Mouse (Mus musculus) heart, embryonic 10.5 days (tissue): ENCODE measurements around the gene Crot. TPM values are rescaled to one million over a fixed set of nuclear protein-coding genes. Genes with fewer than 3 reads are reported as not detected.
"Not testable (repeated sequence)": the region's sequence is repeated elsewhere in the genome, so short reads cannot be mapped to it uniquely, and the experiment has no call there.

Experiments
- DNase-seq: peaks from one replicate; pipeline ENCODE4 v3.0.0-alpha.2; 2017; ENCODE audit warnings: low spot score
- H3K27ac ChIP-seq: fragments of 300-500 bp; sonication (generic); 2 replicates; pipeline ENCODE4 v1.5.1; 2016; ENCODE audit warnings: mild to moderate bottlenecking
- H3K27me3 ChIP-seq: fragments of 300-500 bp; sonication (generic); 2 replicates; pipeline ENCODE4 v1.6.1; 2016; ENCODE audit warnings: mild to moderate bottlenecking; ENCODE audit not compliant: poor library complexity, insufficient read depth, severe bottlenecking
- H3K36me3 ChIP-seq: fragments of 300-500 bp; sonication (generic); 2 replicates; pipeline ENCODE4 v1.6.1; 2016; ENCODE audit warnings: mild to moderate bottlenecking, moderate library complexity
- H3K4me1 ChIP-seq: fragments of 300-500 bp; sonication (generic); 2 replicates; pipeline ENCODE4 v1.6.1; 2016; ENCODE audit warnings: mild to moderate bottlenecking
- H3K4me3 ChIP-seq: fragments of 300-500 bp; sonication (generic); 2 replicates; pipeline ENCODE4 v1.5.1; 2016; ENCODE audit warnings: mild to moderate bottlenecking, moderate library complexity
- H3K9me3 ChIP-seq: fragments of 300-500 bp; sonication (generic); 2 replicates; pipeline ENCODE4 v1.6.1; 2016; ENCODE audit warnings: mild to moderate bottlenecking, moderate library complexity
- WGBS: fragments of 180-500 bp; shearing (Covaris S2); methylation state at CpG from one replicate; pipeline ENCODE4 v1.1.7; 2016; 5-methylcytosine and 5-hydroxymethylcytosine counted together
- polyA plus RNA-seq: library from polyadenylated mRNA; unstranded; fragments of >200 nt; fragmentation: Nextera tagmentation; extraction: Ambion mirVana; gene quantifications from 2 replicates; pipeline ENCODE4 v1.2.1, GENCODE M21; 2016

Crot gene
- polyA plus RNA-seq, 1 experiment from 2014 or later = 36.3 TPM

DNA sequence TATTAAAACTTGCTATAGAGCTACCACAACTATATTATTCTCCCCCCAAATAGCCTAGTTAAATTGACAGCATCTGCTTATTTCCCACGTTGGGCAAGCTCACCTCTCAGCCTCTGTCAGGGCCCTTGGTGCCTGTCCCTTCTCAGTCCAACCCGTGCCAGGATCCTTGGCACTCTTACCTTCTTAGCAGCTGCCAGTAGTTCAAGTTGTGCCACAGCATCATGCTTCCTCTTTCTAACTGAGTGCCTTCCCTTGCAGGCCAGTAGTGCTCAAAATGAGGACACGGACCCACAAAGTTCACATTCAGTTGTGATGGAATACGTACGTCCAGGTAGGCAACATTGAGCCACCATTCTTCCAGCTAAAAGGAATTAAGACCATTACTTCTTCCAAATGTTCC, 9.2 kb downstream of the Crot start:
- Histone ChIP-seq H3K4me1 (no peaks in the 10 kb centered on the region), H3K36me3 (peaks cover 63% of the 10 kb centered on the region), H3K27ac (no peak overlapping the region), H3K9me3 (no peaks in the 10 kb centered on the region), H3K27me3 (no peaks in the 10 kb centered on the region), H3K4me3 (no peak overlapping the region)
- no peak for DNase-seq
- 92% methylated on average over 5 of the region's 5 CpGs for WGBS

DNA sequence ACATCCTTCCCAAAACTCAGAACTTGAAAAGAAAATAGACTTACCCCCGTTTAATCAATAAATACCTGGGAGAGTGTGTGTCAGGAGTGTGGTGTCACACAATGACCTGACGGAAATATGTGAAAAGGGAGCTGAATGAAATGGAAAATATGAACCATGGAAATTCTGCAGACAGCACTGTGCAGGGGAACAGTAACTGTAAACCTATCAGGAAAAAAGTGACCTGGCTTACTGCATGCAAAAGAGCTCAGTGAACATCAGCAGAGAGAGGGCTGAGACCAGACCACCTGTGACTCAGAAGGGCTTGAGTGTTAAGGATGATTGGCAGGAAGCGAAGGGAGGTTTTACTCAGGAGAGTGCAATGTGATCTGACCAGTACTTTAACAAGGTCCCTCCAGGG, 11.7 kb downstream of the Crot start:
- H3K9me3 ChIP-seq = no peaks in the 10 kb centered on the region
- H3K4me1 ChIP-seq = no peaks in the 10 kb centered on the region
- no peak for DNase-seq
- H3K4me3 ChIP-seq = no peak overlapping the region
- no peaks in the 10 kb centered on the region for H3K27me3 ChIP-seq
- peaks cover 60% of the 10 kb centered on the region for H3K36me3 ChIP-seq
- 82% methylated on average over 3 of the region's 3 CpGs for WGBS
- no peak overlapping the region for H3K27ac ChIP-seq

DNA sequence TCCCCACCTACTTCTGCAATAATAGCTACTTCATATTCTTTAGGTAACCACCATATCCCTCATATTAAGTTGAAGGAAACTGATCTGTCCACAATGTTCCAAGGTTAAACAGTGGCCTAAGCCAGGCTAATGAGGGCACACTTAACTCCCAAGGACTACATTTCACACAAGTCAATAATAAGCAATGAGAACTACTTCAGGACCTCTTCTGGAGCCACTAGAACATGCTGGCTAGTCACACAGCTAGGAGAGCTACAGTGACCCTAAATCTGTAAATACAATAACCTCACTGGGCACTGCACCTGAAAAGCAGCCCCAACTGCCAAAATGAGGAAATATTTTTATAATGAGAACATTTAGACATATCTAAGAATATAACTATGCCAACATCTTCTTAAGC, 22.4 kb downstream of the Crot start:
- peaks cover 45% of the 10 kb centered on the region for H3K36me3 ChIP-seq
- no peak overlapping the region for H3K27ac ChIP-seq
- no peaks in the 10 kb centered on the region for H3K9me3 ChIP-seq
- no peaks in the 10 kb centered on the region for H3K4me1 ChIP-seq
- no peak for DNase-seq
- no peaks in the 10 kb centered on the region for H3K27me3 ChIP-seq
- no peak overlapping the region for H3K4me3 ChIP-seq

DNA sequence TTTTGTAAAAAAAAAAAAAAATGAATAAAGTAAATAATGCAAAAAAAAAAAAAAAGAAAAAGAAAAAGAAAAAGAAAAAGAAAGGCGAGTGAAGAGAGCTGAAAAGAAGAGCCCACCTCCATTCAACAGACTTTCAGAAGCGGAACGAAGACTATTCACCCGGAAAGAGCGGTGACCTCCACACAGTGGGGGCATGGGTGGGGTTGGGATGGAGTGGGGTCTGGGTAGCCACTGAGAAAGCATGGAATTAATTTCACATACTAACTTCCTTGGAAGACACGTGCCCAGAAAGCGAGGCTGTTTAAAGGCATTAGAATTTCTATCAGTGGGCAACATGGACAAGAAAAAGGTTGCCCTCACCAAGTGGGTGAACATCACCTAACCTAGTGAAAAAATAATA, 24.8 kb downstream of the Crot start:
- H3K36me3 ChIP-seq = peaks cover 63% of the 10 kb centered on the region
- 93% methylated on average over 7 of the region's 7 CpGs for WGBS
- H3K4me3 ChIP-seq = no peak overlapping the region
- no peak overlapping the region for H3K27ac ChIP-seq
- no peak for DNase-seq
- no peaks in the 10 kb centered on the region for H3K27me3 ChIP-seq
- no peaks in the 10 kb centered on the region for H3K4me1 ChIP-seq
- H3K9me3 ChIP-seq = no peaks in the 10 kb centered on the region

DNA sequence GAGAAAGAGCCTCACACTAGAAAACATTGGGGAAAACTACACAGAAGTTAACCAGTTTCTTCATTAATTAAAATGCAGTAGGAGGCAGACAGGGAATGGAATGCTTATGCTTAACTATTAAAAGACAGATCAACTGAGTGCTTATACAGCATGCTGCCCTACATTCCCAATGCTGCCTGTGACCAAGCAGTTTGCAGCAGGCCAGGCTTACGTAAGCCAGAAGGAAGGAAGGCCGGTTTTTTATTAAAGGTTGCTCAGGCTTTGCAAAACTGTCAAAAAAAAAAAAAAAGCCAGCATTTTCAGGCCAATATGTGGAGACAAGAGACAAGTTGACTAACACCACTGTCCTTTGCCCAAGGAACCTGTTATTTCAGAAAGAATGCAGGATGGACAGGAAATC, 26.4 kb downstream of the Crot start:
- no peaks in the 10 kb centered on the region for H3K27me3 ChIP-seq
- H3K4me3 ChIP-seq = no peak overlapping the region
- DNase-seq = no peak
- H3K36me3 ChIP-seq = peaks cover 75% of the 10 kb centered on the region
- H3K4me1 ChIP-seq = no peaks in the 10 kb centered on the region
- H3K27ac ChIP-seq = no peak overlapping the region
- 91% methylated on average over 2 of the region's 2 CpGs for WGBS
- H3K9me3 ChIP-seq = no peaks in the 10 kb centered on the region

DNA sequence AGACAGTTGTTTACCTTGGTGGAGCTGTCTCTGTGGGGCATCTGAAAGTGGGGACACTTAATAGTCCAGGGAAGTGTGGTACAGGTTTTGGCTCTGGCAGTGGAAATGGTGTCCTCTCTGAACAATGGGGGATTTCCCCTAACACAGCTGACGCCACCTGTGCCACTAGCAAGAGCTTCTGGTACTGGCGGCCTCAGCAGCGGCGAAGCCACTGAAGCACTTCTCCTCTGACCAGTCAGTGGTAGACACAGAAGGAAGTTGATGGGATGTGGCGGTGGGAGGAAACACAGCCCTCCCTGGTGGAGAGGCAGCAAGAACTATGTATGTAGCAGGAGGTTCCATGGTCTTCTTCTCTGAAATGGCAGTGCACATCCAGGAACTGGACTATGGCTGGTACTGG, 32.6 kb downstream of the Crot start:
- Histone ChIP-seq H3K27me3 (no peaks in the 10 kb centered on the region), H3K27ac (no peak overlapping the region), H3K4me3 (no peak overlapping the region), H3K36me3 (peaks cover 51% of the 10 kb centered on the region), H3K4me1 (no peaks in the 10 kb centered on the region), H3K9me3 (no peaks in the 10 kb centered on the region)
- no peak for DNase-seq
- WGBS = 92% methylated on average over 5 of the region's 5 CpGs

DNA sequence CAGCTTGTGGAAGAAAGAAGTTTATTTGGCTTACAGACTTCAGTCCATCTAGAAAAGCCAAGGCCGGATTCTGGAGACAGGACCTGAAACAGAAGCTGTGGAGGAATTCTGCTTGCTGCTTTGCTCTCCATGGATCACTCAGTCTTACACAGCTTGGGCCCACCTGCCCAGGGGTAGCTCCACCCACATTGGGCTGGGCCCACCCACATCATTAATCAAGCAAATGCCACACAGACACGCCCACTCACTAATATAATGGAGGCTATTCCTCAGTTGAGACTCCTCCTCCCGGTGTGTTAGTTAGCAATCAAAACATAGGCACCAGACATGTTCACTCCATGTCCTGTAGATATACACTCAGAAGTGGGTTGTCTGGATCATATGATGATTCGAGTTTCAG, 36.6 kb downstream of the Crot start:
- Histone ChIP-seq H3K36me3 (peaks cover 19% of the 10 kb centered on the region), H3K4me3 (no peak overlapping the region), H3K27me3 (no peaks in the 10 kb centered on the region), H3K9me3 (no peaks in the 10 kb centered on the region), H3K4me1 (no peaks in the 10 kb centered on the region), H3K27ac (no peak overlapping the region)
- WGBS = 85% methylated on average over 4 of the region's 4 CpGs
- DNase-seq = no peak

DNA sequence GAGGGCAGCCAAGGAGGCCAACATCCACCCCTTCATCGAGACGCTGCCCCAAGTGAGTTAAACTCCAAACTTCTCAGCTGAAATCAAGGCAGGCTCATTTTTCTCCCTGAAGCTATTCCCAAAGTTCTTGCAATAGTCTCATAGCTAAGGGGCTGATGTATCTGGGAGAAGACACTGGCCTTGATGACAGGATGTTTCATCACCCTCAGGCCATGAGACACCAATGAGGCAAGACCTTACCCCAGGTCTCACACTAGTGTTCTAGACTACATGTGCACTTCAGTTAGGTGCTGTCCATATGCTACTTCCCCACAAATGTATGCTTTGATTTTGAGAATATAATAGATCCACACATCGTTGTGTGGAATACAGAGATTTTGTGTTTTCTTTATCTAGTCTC, 41.6 kb downstream of the Crot start:
- no peak for DNase-seq
- Histone ChIP-seq H3K36me3 (no peaks in the 10 kb centered on the region), H3K4me3 (no peak overlapping the region), H3K27ac (no peak overlapping the region), H3K27me3 (no peaks in the 10 kb centered on the region), H3K9me3 (no peaks in the 10 kb centered on the region), H3K4me1 (no peaks in the 10 kb centered on the region)
- WGBS = 88% methylated on average over 3 of the region's 3 CpGs

DNA sequence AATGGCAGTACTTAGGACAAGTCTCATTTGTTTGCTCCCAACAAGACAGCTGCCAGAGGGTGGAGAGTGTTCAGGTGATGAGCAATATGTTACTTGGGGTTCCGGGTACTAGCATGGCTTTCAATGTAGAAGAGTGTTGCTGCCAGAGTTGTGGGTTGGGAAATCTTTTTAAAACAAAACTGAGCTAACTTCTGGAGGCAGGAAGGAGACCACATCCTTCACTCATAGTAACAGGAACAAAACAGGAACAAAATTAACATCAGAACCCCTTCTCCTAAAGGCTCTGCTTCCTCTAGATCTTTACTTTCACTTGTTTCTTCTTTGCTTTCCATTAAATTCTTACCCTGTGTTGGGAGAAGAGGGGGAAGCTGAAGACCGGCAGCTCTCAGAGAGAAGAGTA, 43.5 kb downstream of the Crot start:
- H3K36me3 ChIP-seq = no peaks in the 10 kb centered on the region
- no peak overlapping the region for H3K27ac ChIP-seq
- H3K27me3 ChIP-seq = no peaks in the 10 kb centered on the region
- no peak for DNase-seq
- no peaks in the 10 kb centered on the region for H3K4me1 ChIP-seq
- no peaks in the 10 kb centered on the region for H3K9me3 ChIP-seq
- 92% methylated on average over 2 of the region's 2 CpGs for WGBS
- no peak overlapping the region for H3K4me3 ChIP-seq

DNA sequence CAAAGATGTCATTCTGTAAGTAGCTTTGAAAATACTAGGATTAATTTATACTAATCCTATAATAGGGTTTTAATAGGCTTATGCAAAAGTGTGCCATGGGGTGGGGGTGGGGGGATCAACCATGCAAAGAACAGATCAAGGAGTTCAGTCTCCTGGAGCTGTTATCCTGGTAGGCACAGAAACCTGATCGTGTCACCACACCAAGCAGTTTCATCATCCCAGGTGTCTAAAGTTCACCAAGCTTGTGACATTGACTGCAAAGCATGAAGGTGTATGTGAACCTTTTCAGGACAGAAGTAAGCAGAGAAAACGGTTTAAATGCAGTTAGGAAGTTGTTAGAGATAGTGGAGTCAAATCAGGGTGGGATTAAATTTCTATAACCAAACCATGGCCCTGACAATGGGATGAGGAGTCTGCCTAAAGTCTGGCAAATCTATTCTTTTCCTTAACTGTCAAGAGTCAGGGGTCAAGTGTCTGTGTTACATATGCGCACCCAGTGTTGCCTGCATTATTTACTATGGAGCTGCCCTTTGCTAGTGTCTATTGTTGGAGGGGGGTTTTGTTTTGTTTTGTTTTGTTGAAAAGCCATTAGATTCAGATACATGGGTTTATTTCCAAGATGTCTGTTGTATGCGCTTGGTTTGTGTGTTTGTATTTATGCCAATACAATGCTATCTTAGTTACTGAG, 49.6 kb downstream of the Crot start:
- H3K27me3 ChIP-seq = no peaks in the 10 kb centered on the region
- no peak overlapping the region for H3K4me3 ChIP-seq
- no peaks in the 10 kb centered on the region for H3K36me3 ChIP-seq
- 70% methylated on average over 4 of the region's 4 CpGs for WGBS
- H3K4me1 ChIP-seq = no peaks in the 10 kb centered on the region
- H3K27ac ChIP-seq = no peak overlapping the region
- no peak for DNase-seq
- no peaks in the 10 kb centered on the region for H3K9me3 ChIP-seq

DNA sequence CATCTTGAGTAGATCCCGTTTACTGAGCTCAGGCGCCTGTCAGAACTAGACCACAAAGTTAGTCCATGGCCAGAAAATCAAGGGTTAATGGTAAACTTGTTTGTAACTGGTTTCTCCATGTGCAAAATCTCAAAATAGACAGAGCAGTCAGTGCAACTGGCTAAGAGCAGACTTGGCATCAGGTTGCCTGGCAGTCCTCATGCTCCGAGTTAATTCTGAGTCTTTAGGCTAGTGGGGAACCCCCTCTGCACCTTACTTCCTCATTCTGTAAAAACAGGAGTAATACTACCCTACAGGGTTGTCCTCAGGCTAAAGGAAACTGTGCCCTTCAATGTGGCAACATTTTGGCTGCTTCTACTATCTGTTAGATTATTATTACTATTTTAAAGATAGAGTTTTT, 53.3 kb downstream of the Crot start:
- WGBS = 74% methylated on average over 3 of the region's 3 CpGs
- DNase-seq = no peak
- no peaks in the 10 kb centered on the region for H3K9me3 ChIP-seq
- H3K4me3 ChIP-seq = no peak overlapping the region
- H3K4me1 ChIP-seq = no peaks in the 10 kb centered on the region
- H3K27ac ChIP-seq = no peak overlapping the region
- no peaks in the 10 kb centered on the region for H3K27me3 ChIP-seq
- H3K36me3 ChIP-seq = no peaks in the 10 kb centered on the region

DNA sequence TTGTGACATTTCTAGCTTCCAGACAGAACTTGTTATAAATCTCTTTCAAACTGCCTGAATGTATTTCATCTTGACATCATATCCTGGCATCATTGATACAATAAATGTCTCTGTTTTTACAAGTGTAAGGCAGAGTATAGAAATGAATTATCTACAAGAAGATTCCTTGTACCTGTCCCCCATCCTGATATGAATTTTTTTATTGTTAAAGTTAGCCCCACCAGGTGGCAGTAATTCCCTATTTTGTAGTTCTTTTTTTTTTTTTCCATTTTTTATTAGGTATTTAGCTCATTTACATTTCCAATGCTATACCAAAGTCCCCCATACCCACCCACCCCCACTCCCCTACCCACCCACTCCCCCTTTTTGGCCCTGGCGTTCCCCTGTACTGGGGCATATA, 55.9 kb downstream of the Crot start:
- H3K27ac ChIP-seq, H3K9me3 ChIP-seq, DNase-seq, H3K4me3 ChIP-seq, H3K36me3 ChIP-seq, H3K27me3 ChIP-seq, H3K4me1 ChIP-seq: not testable (repeated sequence)
- WGBS = no CpG with 5 or more reads among the region's 1 CpGs

DNA sequence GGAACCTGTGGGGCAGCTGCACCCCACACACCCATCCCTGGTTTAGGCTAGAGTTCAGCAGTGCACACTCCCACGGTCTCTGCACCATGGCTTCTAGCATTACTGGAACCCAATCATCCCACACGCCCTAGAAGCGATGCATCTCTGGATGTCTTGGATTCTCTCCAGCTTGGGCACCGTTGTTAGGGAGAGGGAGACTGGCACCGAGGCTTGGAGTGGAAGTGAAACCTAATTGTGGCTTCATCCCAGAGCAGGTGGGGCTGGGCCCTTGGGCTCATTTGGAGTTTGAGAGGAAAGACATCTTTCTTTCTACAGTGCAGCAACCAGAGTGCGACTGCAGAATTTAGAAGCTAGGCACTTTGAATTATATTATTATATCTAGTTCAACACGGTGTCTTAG, 59.2 kb downstream of the Crot start:
- H3K9me3 ChIP-seq = no peaks in the 10 kb centered on the region
- no peaks in the 10 kb centered on the region for H3K4me1 ChIP-seq
- DNase-seq = no peak
- 86% methylated on average over 7 of the region's 7 CpGs for WGBS
- no peak overlapping the region for H3K4me3 ChIP-seq
- H3K27ac ChIP-seq = no peak overlapping the region
- H3K36me3 ChIP-seq = no peaks in the 10 kb centered on the region
- no peaks in the 10 kb centered on the region for H3K27me3 ChIP-seq

DNA sequence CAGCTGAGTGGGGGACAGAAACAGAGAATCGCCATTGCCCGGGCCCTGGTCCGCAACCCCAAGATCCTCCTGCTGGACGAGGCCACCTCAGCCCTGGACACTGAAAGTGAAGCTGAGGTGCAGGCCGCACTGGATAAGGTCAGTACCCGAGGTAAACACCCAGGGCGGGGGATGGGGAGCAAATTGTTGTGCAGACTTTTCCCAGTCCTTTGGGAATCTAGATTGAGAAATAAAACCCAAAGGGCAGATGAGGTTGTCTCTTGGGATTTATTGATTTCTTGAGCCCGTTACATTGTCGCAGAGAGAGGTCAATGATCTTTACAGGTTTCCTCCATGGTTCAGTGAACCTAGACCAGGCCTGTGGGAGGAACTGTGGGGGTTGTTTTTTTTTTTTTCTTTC, 68.7 kb downstream of the Crot start:
- no peak for DNase-seq
- no peak overlapping the region for H3K27ac ChIP-seq
- 85% methylated on average over 9 of the region's 9 CpGs for WGBS
- H3K4me3 ChIP-seq = no peak overlapping the region
- peaks cover 6% of the 10 kb centered on the region; the same call in 1 of the 2 replicates for H3K9me3 ChIP-seq
- H3K27me3 ChIP-seq = no peaks in the 10 kb centered on the region
- H3K4me1 ChIP-seq = no peaks in the 10 kb centered on the region
- H3K36me3 ChIP-seq = no peaks in the 10 kb centered on the region
